Mouse (Mus musculus) frontal cortex, postnatal 10 days (tissue): ENCODE measurements around the gene Sik1.

Experiments
- DNase-seq, 2 experiments: peaks; one replicate each; pipeline ENCODE4 v3.0.0; 2022; ENCODE audit warnings: low spot score in 2 of 2, mixed read lengths in 1 of 2

Gene Sik1

GRCm38 (mm10) chr17:31856519-31857160, 1.0 kb upstream of the Sik1 start:
- peak; percentile 54 to 55 for DNase-seq

DNA sequence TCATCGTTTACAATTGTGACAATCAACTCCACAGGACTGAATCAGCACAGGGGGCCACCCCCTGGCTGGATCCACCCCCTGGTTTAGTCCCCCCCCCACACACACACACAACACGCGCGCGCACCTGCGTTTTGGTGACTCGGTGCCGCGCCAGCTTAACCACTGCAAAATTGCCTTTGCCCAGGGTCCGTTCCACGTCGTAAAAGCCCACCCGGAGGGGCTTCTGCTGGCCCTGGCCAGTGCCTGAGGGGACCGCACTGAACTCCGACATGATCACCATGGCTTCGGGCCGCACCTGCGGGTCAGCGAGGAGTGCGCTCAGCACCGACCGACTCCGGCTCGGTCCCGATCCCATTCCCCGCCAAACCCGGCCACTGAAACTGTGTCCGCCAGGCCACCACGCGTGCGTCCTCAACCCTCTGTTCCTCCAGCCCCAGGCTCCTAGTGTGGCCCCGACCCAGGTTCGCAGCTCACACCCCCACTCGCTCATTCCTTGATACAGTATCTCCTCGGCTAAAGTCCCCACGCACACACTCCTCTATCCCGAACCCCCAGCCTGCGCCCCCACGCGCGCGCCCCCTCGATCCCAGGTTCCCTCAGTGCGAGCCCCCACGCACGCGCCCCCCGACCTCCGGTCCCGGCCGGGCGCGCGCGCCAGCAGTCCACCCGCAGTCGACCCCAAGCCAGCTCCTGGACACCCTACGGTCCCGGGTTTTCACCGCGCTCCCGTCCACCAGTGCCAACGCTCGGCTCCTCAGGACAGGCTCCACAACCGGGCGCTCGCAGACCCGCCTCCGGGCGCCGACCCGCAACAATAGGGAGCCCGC, 621 bp downstream of the Sik1 start:
- DNase-seq = peak in 1 of 2 experiments; percentile 47

GRCm38 (mm10) chr17:31853448-31854188, 2.0 kb downstream of the Sik1 start:
- DNase-seq = no peak

DNA sequence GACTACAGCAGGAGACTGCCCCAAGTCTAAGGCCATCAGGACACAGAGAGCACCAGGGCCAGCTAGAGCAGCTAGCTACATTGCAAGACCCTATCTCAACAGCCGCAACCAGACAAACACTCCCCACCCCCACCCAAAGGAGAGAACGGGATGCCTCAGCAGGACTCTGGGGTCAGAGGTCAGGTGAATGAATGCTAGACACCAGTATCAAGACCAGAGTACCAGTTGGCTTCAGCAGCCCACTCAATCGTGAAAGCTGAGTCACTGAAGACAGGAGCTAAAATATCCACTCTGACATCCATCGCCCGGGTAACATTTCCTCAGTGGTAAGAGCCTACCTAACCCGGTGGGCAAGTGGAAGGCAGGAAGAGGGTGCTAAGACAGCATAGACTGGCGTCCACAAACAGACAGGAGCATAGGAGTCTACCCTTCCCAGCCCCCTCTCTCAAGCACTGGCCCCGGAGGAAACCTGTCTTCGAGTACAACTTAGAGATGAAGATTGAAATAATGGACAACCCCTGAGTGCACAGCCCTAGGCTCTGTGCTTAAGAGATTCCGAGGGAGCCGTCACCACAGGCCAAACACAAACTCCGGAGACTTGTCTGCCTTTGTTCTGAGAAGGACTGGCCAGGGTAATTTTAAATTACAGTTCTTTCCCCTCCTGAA, 2.7 kb downstream of the Sik1 start:
- DNase-seq = no peak

DNA sequence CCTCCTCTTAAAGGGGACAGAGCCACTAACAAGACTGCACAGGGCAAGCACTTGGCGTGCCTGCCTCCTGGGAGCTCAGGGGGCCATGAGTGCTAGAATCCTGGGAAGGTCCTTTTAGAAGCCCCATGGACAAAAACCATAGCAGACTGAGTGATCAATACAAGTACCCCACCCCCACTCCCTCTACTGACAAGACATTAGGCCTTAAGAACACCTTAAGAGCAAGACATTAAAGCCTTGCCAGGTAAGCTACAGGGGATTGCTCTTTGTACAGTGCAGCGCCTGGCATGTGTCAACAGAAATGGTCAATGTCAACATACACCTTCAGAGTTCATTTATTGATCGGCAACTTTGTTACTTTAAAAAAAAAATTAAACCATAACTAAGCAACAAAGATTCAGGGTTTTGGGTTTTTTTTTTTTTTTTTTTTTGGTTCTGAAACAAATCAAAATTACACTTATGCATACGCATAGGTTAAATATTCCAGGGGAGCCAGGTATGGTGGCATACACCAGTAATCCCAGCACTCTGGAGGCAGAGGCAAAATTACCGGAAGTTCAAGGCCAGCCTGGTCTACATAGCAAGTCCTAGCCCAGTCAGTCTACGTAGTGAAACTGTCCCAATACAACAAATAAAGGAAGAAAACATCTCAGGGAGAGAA, 3.7 kb downstream of the Sik1 start:
- no peak for DNase-seq

- DNase-seq = no peak
Measured at GRCm38 (mm10) chr17:31850457-31850980, 5.1 kb downstream of the Sik1 start.

DNA sequence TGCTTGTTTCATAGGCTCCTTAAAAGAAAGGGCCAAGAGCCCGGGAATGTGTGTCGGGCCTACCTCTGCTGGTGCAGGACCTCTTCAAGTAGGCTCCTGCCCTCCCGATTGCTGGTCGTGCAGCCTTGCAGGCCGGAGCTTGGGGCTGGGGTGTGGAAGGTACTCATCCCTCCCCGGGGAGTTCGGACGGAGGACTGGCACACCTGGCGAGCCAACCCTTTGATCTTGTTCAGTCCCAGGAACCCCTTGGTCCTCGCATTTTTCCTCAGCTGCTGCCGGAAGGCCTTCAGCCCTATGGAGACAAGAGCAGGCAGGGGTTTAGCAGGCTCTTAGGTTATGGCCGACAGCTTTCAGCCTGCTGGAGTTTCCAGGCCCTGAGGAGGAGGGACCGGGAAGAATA, 8.6 kb downstream of the Sik1 start:
- DNase-seq = no peak

GRCm38 (mm10) chr17:31846352-31846751, 9.3 kb downstream of the Sik1 start:
- DNase-seq = no peak

- DNase-seq = no peak
Measured at GRCm38 (mm10) chr17:31843891-31844290, 11.7 kb downstream of the Sik1 start.

GRCm38 (mm10) chr17:31842930-31843822, 12.4 kb downstream of the Sik1 start:
- no peak for DNase-seq

DNA sequence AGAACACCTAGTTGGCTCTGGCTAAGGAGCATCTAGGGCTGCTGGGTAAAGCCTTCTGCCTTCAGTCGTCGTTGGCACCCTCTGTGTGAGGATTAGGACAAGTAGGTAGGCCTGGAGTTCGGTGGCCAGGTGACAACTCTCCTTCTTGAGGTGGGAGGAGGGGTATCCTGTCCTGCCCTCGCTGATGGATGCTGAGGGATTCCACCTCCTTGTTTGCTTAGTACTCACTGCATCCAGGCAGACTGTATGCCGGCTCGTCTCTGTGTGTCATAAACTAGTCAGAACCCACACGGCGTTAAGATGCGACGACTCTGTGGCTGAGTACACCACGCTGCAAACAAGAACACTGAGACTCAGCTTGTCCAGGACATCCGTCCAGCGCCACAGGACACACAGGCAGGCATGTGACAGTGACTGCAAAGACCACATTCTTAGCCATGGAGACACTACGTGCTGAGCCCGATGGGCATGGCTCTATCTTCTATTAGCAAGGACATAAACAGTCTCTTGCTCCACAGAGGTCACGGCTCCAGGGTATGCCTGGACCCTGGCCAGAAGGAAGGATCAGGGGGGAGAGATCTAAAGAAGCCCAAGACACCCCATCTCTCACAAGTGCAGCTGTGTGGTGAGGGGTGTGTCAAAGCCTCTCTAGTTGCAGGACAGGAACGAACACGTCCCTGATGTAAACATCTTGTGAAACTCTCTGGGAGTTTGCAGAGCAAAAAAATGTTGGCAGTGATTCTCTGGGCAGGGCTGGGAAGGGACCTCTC, 13.6 kb downstream of the Sik1 start:
- DNase-seq = no peak

DNA sequence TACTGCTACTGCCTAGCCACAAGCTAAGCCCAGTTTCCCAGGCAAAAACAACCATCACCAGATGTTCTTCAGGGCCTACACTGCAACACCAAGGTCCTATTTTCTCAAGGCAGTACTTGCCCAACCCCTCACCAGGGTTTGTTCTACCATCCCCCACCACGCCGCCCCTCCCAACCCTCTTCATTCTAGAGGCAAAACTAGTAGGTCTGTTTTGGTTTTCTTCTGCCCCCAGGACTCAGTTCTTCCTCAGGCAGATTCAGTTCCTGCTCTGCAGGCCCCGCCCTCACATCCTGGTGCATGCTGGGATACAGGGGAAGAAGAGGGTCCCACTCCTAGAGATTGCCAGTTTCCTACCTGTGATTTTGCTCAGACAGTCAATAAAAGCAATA, 14.2 kb downstream of the Sik1 start:
- no peak for DNase-seq

DNA sequence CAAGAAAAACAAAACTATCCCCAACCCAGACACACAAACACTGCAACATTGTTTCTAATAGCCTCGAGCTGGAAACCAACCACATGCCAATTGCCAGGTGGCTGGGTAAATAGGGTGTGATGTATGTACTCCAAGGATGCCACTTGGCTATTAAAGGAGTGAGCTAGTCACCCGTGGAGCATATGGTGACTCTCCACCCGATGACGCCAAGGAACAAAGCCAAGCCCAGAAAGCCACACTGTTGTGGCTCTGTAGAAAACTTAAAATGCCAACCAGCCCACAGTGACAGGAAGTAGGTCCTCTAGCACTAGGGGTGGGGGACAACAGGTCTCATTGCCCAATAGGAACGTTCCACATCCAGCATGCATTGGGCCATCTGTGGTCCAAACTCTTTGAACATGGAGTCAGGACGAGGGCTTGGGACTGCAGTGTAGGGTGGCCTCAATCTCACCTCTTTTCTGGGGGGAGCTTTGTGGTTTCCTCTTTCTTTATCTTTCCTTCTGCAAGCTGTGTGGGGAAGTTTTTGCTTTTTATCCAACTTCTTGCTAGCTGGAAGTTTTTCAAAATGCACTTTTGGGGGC, 15.1 kb downstream of the Sik1 start:
- DNase-seq = no peak

DNA sequence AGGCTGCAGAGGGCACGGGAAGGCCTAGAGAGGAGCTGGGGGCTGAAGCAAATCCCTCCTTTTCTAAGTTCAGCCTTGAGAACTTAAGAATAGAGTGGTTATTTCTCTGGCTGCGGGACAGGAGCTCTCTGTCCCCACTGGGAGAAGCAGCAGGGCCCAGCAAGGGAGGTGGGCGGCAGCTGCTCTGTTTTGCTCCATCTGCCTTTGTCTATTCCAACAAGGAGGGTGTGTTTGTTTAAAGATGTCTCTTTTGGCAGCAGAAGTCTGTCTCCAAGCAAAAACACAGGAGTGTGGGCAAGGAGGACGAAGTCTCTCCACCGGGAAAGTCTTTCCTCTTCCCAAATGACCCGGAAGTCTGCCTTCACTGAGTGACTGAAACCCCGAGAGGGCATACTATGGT, 18.8 kb downstream of the Sik1 start:
- DNase-seq = no peak

DNA sequence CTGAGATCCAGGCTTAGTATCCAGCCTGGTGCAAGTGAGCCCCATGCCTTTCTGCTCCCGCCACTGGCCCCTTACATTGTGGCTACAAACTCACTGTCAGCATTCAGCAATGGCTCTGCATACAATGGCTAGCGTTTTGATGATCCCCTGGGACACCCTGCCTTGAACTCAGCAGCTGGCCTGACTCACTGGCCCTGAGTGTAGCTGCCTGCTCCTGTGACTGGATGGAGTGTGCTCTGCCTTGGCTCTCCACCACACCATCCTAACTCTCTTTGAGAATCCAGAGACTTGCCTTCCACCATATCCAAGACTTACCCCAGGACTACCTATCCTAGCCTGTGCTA, 19.4 kb downstream of the Sik1 start:
- DNase-seq = no peak

GRCm38 (mm10) chr17:31835528-31836263, 19.9 kb downstream of the Sik1 start:
- DNase-seq = no peak

GRCm38 (mm10) chr17:31834320-31835065, 21.1 kb downstream of the Sik1 start:
- no peak for DNase-seq

GRCm38 (mm10) chr17:31833752-31834151, 21.9 kb downstream of the Sik1 start:
- no peak for DNase-seq
